Mouse (Mus musculus): Measurements from ENCODE around the gene Amigo2.

DNA sequence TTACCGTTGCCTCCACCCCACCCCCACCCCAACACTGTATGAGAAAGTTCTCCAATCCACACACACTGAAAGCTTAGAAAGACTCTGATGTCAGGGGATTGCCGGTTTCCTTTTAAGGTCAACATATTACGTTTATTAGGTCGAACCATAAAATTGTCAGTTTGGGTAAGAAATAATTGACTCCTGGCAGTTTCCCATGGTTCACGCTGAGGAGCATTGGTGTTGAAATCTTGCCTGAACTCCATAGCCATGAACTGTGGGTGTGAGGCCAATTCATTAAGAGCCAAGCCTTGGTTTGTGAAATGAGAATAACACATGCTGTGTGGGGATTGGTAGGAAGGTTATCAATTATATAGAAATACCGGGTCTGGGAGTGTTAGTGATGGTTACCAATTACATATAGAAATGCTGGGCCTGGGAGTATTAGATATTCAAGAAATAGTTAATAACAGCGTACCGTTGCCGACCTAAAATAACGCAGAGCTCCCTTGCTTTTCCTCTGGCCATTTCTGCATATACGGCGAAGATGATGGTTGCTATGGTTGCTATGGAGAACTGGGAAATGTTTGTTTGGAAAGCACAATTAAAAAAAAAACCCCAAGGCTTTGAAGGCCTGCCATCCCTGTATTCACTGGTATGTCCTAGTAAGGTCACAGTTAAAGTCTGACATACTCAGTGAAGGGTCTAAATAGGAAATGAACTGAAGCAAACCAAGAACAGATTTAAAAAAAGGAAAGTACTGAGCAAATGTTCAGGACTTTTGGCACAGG is 28.7 kb upstream of the Amigo2 start:
- TF ChIP-seq CTCF (conservative IDR thresholded peaks at IDR 0.05; ENCODE audit: low read length), result no peak
- no peak for TF ChIP-seq POU5F1 (IDR thresholded peaks at IDR 0.05; ENCODE audit: borderline replicate concordance, low read length)
- TF ChIP-seq NANOG (IDR thresholded peaks at IDR 0.05; ENCODE audit: borderline replicate concordance, low read length), result no peak

All from E14TG2a.4 (cell line).